Mouse (Mus musculus) G1E (cell line): ENCODE measurements around the gene Cyp1b1.

Experiments
- CTCF ChIP-seq: IDR thresholded peaks from 2 replicates; pipeline ENCODE4 v1.5.1; 2012; ENCODE audit warnings: low read depth, low read length, inconsistent platforms, mixed read lengths
- GATA1 ChIP-seq: IDR thresholded peaks from 2 replicates; pipeline ENCODE4 v1.6.1; 2012; ENCODE audit warnings: borderline replicate concordance, low read length, inconsistent platforms, mixed read lengths
- GATA2 ChIP-seq: IDR thresholded peaks from 2 replicates; pipeline ENCODE4 v1.6.1; 2012; ENCODE audit warnings: low read depth, low read length, inconsistent platforms, borderline replicate concordance
- POLR2AphosphoS5 ChIP-seq: IDR thresholded peaks from 2 replicates; pipeline ENCODE4 v1.6.1; 2012; ENCODE audit warnings: low read depth, low read length, inconsistent platforms; ENCODE audit not compliant: insufficient replicate concordance
- TAL1 ChIP-seq: conservative IDR thresholded peaks from 2 replicates; pipeline ENCODE4 v1.6.1; 2012; ENCODE audit warnings: low read depth, low read length, inconsistent platforms, mixed read lengths

GRCm38 (mm10) chr17:79670837-79671236 lies 44.0 kb downstream of the Cyp1b1 start:
- TF ChIP-seq CTCF: no peak
- TF ChIP-seq TAL1: no peak
- no peak for TF ChIP-seq GATA1
- no peak for TF ChIP-seq POLR2AphosphoS5
- TF ChIP-seq GATA2: no peak
